Mouse (Mus musculus): ENCODE measurements around the gene Hs1bp3. TPM values are rescaled to one million over a fixed set of nuclear protein-coding genes. Genes with fewer than 3 reads are reported as not detected.

Hs1bp3 gene
- polyA plus RNA-seq, 1 experiment from 2014 or later: 13.2 TPM

DNA sequence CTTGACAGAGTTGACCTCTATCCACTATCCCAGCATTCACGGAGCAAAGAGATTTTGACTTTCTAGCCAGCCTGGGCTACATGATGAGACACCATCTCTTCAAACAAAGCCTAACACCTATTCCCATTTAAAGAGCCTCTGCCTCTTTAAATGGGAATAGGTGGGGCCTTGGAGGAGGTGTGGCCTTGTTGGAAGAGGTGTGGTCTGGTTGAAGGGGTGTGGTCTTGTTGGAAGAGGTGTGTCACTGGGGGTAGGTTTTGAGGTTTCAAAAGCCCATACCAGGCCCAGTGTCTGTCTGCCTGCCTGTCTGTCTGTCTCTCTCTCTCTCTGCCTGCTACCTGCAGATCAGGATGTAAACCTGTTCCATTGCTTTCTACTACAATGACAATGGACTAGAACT lies 6.3 kb upstream of the Hs1bp3 start:
- 53% methylated on average over 1 of the region's 1 CpGs for WGBS

GRCm38 (mm10) chr12:8310992-8311391 lies 2.2 kb upstream of the Hs1bp3 start:
- peaks cover 29% of the 10 kb centered on the region for H3K27me3 ChIP-seq

More for the DNA sequence above, 6.3 kb upstream of the Hs1bp3 start:
- 0 out of 2 replicates have a peak, but pooled peaks have one; percentile 3 for ATAC-seq (ENCODE audit: low FRiP score)
- Histone ChIP-seq H3K4me1 (peaks cover 16% of the 10 kb centered on the region), H3K9ac (no peak overlapping the region), H3K4me2 (replicated peaks) (no peak overlapping the region), H3K27me3 (peaks cover 65% of the 10 kb centered on the region), H3K9me3 (replicated peaks) (no peaks in the 10 kb centered on the region), H3K36me3 (no peaks in the 10 kb centered on the region), H3K4me3 (no peak overlapping the region), H3K27ac (no peak overlapping the region)

GRCm38 (mm10) chr12:8312266-8312665 lies 966 bp upstream of the Hs1bp3 start:
- no peak overlapping the region for H3K27ac ChIP-seq
- peaks cover 15% of the 10 kb centered on the region for H3K4me1 ChIP-seq
- no peak for ATAC-seq (ENCODE audit: low FRiP score)
- 75% methylated on average over 4 of the region's 4 CpGs for WGBS
- H3K9ac ChIP-seq: no peak overlapping the region
- H3K4me3 ChIP-seq: no peak overlapping the region
- no peaks in the 10 kb centered on the region for H3K36me3 ChIP-seq
- H3K27me3 ChIP-seq: peaks cover 24% of the 10 kb centered on the region
- no peak overlapping the region for H3K4me2 ChIP-seq (replicated peaks)
- no peaks in the 10 kb centered on the region for H3K9me3 ChIP-seq (replicated peaks)

More at GRCm38 (mm10) chr12:8310992-8311391, 2.2 kb upstream of the Hs1bp3 start:
- WGBS: 39% methylated on average over 17 of the region's 17 CpGs
- Histone ChIP-seq H3K4me2 (replicated peaks) (0 out of 2 replicates have a peak overlapping the region, but pooled peaks have one; percentile 9), H3K36me3 (no peaks in the 10 kb centered on the region), H3K9ac (no peak overlapping the region; the same call in 1 of the 2 replicates), H3K4me1 (peaks cover 17% of the 10 kb centered on the region), H3K9me3 (replicated peaks) (no peaks in the 10 kb centered on the region), H3K27ac (no peak overlapping the region), H3K4me3 (no peak overlapping the region)
- no peak for ATAC-seq (ENCODE audit: low FRiP score)

DNA sequence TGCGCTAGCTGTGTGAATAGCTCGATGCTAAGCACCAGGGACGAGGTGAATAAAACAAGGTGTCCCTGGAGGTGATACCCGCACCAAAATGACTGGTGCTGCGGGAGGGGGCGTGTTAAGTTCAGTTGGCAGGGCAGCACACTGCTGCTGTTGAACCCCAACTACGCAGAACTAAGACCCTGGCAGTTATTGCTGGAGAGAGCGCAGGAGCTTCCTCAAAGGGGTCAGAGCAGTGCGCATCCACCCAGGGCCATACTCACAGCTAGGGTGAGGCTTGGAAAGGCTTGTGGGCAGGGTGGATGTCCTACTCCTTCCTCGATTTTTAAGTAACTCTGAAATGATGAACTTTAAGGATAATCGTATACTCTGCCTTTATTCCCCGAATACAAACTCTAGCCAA lies 541 bp downstream of the Hs1bp3 start:
- Histone ChIP-seq H3K4me2 (replicated peaks) (peak overlapping the region; percentile 66), H3K36me3 (peaks cover 12% of the 10 kb centered on the region; the same call in 1 of the 2 replicates), H3K9me3 (replicated peaks) (no peaks in the 10 kb centered on the region), H3K9ac (peak overlapping the region; percentile 70), H3K4me3 (peak overlapping the region; percentile 61), H3K27me3 (peaks cover 24% of the 10 kb centered on the region), H3K4me1 (peaks cover 15% of the 10 kb centered on the region), H3K27ac (no peak overlapping the region)
- peak; percentile 24; the same call in 1 of the 2 replicates for ATAC-seq (ENCODE audit: low FRiP score)
- 22% methylated on average over 12 of the region's 12 CpGs for WGBS

GRCm38 (mm10) chr12:8316541-8316940 lies 3.3 kb downstream of the Hs1bp3 start:
- ATAC-seq (ENCODE audit: low FRiP score): no peak
- no peaks in the 10 kb centered on the region for H3K9me3 ChIP-seq (replicated peaks)
- peaks cover 23% of the 10 kb centered on the region for H3K36me3 ChIP-seq
- H3K4me3 ChIP-seq: no peak overlapping the region
- H3K27ac ChIP-seq: no peak overlapping the region
- H3K4me2 ChIP-seq (replicated peaks): no peak overlapping the region
- 84% methylated on average over 5 of the region's 5 CpGs for WGBS
- peaks cover 7% of the 10 kb centered on the region; the same call in 1 of the 2 replicates for H3K27me3 ChIP-seq
- no peak overlapping the region for H3K9ac ChIP-seq
- H3K4me1 ChIP-seq: peaks cover 7% of the 10 kb centered on the region; the same call in 1 of the 2 replicates

DNA sequence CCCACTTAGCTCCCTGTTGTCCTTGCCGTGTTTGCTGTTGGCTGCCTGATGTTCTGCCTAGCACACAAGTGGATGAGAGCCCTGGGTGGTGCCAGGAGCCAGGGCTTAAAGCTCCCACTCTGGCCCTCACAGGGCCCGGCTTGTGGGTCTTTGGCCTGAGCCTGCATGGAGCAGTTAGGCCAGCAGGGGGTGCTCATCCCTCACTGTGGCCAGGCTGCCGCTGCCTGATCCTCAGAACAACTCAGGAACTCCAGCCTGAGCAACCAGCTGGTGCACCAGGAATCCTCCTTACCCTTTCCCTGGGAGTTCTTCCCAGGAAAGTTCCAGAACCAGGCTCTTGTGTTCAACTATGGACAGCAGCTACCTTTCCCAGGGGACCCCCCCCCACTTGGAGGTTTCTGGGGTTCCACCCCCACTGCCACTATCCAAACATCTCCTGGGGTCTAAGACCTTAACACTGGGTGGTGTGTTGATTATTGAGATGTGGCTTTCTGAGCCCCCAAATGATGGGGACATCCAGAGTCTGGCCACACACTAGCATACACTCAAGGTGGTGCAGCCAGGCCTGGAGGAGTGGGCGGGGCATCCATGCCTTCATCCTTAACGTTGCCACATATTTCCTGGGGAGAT lies 7.0 kb downstream of the Hs1bp3 start:
- H3K9me3 ChIP-seq (replicated peaks): no peaks in the 10 kb centered on the region
- no peak overlapping the region for H3K9ac ChIP-seq
- H3K27me3 ChIP-seq: no peaks in the 10 kb centered on the region
- peak; percentile 26; the same call in 1 of the 2 replicates for ATAC-seq (ENCODE audit: low FRiP score)
- H3K36me3 ChIP-seq: peaks cover 35% of the 10 kb centered on the region
- WGBS: 53% methylated on average over 5 of the region's 5 CpGs
- H3K4me3 ChIP-seq: no peak overlapping the region
- no peak overlapping the region for H3K4me2 ChIP-seq (replicated peaks)
- no peak overlapping the region for H3K27ac ChIP-seq
- no peaks in the 10 kb centered on the region for H3K4me1 ChIP-seq

GRCm38 (mm10) chr12:8321506-8321905 lies 8.3 kb downstream of the Hs1bp3 start:
- H3K27me3 ChIP-seq: no peaks in the 10 kb centered on the region
- H3K27ac ChIP-seq: no peak overlapping the region
- H3K36me3 ChIP-seq: peaks cover 35% of the 10 kb centered on the region
- no peak overlapping the region for H3K4me2 ChIP-seq (replicated peaks)
- H3K4me1 ChIP-seq: no peaks in the 10 kb centered on the region
- WGBS: 95% methylated on average over 10 of the region's 10 CpGs
- no peaks in the 10 kb centered on the region for H3K9me3 ChIP-seq (replicated peaks)
- ATAC-seq (ENCODE audit: low FRiP score): no peak
- H3K4me3 ChIP-seq: no peak overlapping the region
- no peak overlapping the region for H3K9ac ChIP-seq

GRCm38 (mm10) chr12:8324086-8324485 lies 10.9 kb downstream of the Hs1bp3 start:
- Histone ChIP-seq H3K4me2 (replicated peaks) (no peak overlapping the region), H3K36me3 (peaks cover 25% of the 10 kb centered on the region), H3K27ac (no peak overlapping the region), H3K4me3 (no peak overlapping the region), H3K9me3 (replicated peaks) (no peaks in the 10 kb centered on the region), H3K9ac (no peak overlapping the region), H3K27me3 (no peaks in the 10 kb centered on the region), H3K4me1 (peaks cover 12% of the 10 kb centered on the region)
- no peak for ATAC-seq (ENCODE audit: low FRiP score)
- 88% methylated on average over 10 of the region's 10 CpGs for WGBS

DNA sequence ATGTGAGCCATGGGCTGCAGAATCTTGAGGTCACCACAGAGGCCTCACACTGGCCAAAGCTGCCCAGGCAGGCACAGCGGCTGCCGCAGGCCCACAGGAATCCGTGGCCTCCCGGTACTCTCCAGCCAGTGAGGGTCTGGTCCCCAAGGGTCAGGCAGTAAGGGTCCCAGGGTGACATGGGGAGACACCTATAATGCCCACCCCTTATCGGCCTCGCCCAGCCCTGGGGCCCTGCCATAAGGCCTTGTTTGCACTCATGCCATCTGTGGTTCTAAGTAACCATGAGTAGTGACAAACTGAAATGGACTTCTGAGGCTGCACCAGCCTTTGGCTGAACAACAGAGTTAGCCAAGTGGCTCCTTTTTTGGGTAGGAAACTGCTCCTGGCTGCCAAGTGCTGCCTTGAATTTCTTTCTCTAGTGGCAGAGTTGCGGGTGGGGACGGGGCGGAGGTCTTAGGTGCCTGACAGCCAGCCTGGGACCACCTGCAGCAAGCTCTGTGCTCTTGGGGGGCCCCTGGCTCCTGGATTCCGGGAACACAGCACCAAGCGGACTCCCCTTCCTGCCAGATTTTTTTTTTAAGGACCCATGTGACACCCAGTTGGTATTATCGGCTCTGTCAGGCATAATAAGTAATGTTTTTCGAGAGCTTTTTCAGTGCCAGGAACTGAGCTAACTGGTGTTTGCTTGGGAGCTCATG lies 12.2 kb downstream of the Hs1bp3 start:
- Histone ChIP-seq H3K36me3 (peaks cover 19% of the 10 kb centered on the region), H3K9ac (no peak overlapping the region), H3K4me3 (no peak overlapping the region), H3K9me3 (replicated peaks) (no peaks in the 10 kb centered on the region), H3K27ac (no peak overlapping the region), H3K4me2 (replicated peaks) (no peak overlapping the region), H3K27me3 (no peaks in the 10 kb centered on the region), H3K4me1 (peaks cover 12% of the 10 kb centered on the region)
- WGBS: 93% methylated on average over 13 of the region's 13 CpGs
- no peak for ATAC-seq (ENCODE audit: low FRiP score)

DNA sequence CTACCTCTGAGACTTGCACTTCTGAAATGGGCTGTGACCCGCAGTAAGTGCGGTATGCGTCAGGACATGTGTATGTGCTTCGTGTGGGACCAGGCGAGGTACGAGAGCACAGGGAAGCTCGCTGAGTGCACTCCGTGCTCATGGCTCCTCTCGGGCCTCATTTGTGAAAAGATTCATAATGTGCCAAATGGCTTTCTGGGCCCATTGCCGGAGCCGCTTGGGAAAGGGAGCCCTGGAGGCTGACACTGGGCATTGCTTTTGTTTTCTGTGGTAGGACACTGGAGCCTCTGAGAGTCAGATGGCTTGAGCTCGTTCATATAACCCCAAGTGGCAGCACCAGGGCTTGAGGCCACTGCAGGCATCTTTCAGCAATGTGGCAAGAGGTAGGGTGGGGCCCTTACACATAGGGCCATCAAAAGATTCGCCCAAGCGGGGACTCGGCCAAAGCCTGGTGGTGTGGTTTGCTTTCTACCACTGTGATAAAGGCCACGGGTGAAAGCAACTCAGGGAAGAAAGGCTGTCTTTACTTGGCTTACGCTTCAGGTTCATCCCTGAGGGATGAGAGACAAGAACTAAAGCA lies 12.8 kb downstream of the Hs1bp3 start:
- no peak overlapping the region for H3K4me2 ChIP-seq (replicated peaks)
- WGBS: 89% methylated on average over 17 of the region's 17 CpGs
- H3K4me1 ChIP-seq: peaks cover 12% of the 10 kb centered on the region
- no peaks in the 10 kb centered on the region for H3K27me3 ChIP-seq
- H3K36me3 ChIP-seq: peaks cover 19% of the 10 kb centered on the region
- H3K9ac ChIP-seq: no peak overlapping the region
- no peaks in the 10 kb centered on the region for H3K9me3 ChIP-seq (replicated peaks)
- H3K27ac ChIP-seq: no peak overlapping the region
- no peak for ATAC-seq (ENCODE audit: low FRiP score)
- H3K4me3 ChIP-seq: no peak overlapping the region

DNA sequence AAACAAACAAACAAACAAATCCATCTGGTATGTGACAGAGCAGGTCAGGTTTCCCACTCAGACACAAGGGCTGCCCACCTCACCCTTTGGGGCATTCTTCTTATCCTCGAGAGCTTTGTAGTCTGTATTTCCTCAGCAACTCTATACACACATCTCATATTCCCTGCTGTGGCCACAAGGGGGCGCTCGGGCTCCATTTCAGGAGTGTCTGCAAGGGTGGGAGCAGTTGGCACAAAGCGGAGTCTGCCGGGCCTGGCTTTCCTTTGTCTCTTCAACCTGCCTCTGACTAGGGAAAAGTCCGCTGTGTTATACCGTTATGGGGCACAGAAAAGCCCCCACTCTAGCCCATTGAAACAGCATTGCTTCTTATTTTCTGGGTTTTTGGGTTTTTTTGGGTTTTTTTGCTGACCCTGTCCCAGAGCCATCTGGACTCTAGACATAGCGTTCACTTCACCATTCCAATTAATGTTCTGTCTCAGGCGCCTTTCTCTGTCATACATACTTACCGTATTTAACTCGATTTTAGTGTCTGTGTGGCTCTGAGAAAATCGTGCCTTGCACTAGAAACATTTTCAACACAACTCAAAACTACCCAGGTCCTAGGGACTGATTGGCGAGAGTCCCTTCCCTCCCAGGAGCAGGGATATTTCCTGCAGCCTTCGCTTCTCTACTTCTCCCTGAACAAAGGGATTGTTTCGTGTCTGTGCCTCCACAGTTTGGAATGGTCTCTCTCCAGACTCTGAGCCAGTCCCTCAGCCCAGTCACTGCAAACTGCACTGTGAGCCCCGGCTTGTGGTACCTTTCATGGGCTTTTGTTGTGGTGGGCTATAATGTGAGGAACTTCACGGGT lies 13.8 kb downstream of the Hs1bp3 start:
- peak; percentile 92 for ATAC-seq (ENCODE audit: low FRiP score)
- WGBS: 26% methylated on average over 17 of the region's 17 CpGs
- Histone ChIP-seq H3K36me3 (peaks cover 15% of the 10 kb centered on the region), H3K4me1 (peaks cover 20% of the 10 kb centered on the region), H3K9me3 (replicated peaks) (no peaks in the 10 kb centered on the region), H3K4me3 (no peak overlapping the region), H3K4me2 (replicated peaks) (no peak overlapping the region), H3K27ac (peak overlapping the region; percentile 60), H3K9ac (peak overlapping the region; percentile 36; the same call in 1 of the 2 replicates), H3K27me3 (no peaks in the 10 kb centered on the region)

- Histone ChIP-seq H3K4me2 (replicated peaks) (no peak overlapping the region), H3K36me3 (peaks cover 15% of the 10 kb centered on the region), H3K27me3 (no peaks in the 10 kb centered on the region), H3K4me1 (peaks cover 24% of the 10 kb centered on the region), H3K9me3 (replicated peaks) (no peaks in the 10 kb centered on the region), H3K4me3 (no peak overlapping the region), H3K9ac (peak overlapping the region; percentile 36; the same call in 1 of the 2 replicates), H3K27ac (peak overlapping the region; percentile 60)
- no peak for ATAC-seq (ENCODE audit: low FRiP score)
- 57% methylated on average over 1 of the region's 1 CpGs for WGBS
Measured at GRCm38 (mm10) chr12:8327675-8328053, 14.4 kb downstream of the Hs1bp3 start.
